Mouse (Mus musculus): Measurements from ENCODE around the gene Zfp316. TPM values are rescaled to one million over a fixed set of nuclear protein-coding genes. Genes with fewer than 3 reads are reported as not detected.

Zfp316 gene
- total RNA-seq, 2 experiments from 2014 or later, result 5.0 to 6.3 TPM

DNA sequence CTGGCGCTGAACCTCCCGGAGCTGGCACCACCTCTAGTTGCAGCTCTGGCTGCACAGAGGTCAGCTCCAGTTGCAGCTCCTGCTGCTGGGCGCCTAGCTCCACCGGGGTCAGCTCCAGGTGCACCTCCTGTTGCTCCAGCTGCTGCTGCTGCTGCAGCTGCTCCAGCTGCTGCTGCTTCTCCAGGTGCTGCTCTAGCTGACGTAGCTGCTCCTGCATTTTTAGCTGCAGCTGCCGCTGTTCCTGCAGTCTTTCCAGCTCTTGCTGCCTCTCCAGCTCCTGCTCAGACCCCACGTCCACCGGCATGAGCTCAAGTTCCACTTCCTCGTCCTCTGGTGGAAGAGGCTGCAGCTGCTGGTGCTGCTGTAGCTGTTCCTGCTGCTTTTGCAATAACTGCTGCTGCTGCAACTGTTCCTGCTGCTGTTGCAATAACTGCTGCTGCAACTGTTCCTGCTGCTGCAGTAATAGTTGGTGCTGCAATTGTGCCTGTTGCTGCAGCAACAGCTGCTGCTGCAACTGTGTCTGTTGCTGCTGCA lies 18.6 kb upstream of the Zfp316 start:
- intact Hi-C loops (cut with DNase I), result no loop called here
- no peak for DNase-seq

DNA sequence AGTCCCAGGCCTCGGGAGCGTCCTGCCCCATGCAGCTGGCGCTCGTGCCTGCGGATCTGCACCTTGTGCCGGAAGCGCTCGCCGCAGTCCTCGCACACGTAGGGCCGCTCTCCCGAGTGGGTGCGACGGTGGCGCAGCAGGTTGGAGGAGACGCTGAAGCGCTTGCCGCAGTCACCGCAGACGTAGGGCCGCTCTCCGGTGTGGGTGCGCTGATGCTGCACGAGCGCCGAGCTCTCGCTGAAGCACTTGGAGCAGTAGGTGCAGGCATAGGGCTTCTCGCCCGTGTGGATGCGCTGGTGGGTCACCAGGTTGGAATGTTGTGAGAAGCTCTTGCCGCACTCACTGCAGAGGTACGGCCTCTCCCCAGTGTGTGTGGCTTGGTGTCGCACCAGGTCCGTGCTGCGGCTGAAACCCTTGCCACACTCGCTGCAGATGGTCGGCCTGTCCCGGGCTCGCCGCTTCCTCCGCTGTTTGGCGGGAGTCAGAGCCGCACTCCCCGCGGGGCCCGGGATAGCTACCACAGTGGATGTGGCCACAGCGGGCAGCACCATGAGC lies 18.0 kb upstream of the Zfp316 start:
- intact Hi-C loops (cut with DNase I), result no loop called here
- DNase-seq, result no peak

DNA sequence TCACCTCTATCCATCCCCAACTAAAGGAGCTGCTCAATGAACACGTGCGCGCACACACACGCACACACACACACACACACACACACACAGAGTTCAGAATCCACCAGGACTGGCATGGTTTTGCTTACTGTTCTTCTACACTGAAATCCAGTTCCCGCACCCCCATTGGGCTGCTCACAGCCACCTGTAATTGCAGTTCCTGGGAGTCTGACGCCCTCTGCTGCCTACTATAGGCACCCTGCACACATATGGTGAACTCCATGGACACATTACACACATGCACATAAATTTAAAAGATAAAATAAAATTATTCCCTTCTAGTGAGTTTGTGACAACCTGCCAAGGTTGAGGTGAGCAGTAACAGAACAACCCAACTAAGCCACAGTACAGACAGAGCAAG lies 14.9 kb upstream of the Zfp316 start:
- intact Hi-C loops (cut with DNase I), result no loop called here
- DNase-seq, result no peak

DNA sequence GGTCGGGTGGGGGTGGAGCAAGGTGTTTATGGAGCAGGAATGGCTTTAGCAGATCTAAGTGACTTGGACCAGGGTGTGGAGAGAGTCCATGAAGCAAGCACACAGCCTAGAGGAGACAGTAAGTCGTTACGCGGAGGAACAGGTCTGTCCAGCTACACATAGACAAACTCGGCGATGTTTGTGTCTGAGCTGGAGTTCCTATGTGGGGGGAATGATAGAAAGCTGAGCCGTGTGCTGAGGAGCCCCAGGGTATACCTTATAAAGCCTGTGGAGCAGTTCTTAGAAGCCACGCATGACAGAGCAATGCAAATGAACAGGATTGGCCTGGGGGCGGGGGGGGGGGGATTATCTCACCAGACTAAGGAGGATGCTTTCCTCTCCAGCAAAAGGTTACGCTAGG lies 9.4 kb upstream of the Zfp316 start:
- no peak for DNase-seq
- intact Hi-C loops (cut with DNase I), result no loop called here

DNA sequence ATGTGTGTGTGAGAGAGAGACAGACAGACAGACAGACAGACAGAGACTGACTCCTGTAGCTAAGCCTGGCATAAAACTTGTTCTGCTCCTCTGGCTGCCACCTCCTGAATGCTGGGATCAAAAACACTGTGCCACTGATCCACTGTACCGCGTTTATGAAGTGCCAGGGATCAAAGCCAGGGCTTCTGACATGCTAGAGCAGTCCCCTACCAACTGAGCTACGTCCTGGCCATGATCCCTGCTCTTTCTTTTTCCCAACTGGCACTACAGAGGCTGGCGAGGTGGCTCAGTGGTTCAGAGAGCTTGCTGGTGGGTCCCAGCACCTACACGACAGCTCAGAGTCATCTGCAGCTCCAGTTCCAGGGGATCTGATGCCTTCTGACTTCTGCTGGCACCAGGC lies 5.9 kb upstream of the Zfp316 start:
- intact Hi-C loops (cut with DNase I), result no loop called here
- DNase-seq, result no peak

DNA sequence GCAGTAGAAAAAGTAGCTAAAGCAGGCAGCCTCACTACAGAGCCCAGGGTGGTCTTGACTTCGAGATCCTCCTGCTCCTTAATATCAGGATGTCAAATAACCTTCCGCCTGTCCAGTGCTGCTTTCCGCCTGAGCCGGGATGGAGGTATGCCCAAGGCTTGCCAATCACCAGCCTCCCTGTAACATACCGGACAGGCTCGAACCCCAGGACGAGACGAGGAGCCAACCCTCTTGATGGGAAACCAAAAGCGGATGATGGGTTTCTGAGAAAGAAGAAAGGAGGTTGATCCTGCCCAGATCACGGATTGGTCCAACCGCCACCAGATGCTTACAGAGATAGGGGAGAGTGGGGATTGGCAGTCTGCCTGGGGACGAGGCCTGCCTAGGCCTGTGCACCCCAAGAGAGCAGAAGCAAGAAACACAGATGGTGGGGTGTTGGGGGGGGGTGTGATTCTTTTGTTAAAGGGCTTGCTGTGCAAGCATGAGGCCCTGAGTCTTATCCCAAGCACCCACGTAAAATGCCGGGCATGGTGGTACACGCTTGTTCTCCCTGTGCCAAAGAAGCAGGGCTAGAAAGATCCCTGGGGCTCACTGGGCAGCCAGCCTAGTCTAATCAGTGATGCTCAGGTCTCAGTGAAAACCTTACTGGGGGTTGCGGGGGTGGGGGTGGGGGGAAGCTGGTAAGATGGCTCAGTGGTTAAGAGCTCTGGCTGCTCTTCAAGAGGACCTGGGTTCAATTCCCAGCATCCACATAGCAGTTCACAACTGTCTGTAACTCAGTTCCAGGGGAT lies 2.9 kb upstream of the Zfp316 start:
- intact Hi-C loops (cut with DNase I), result no loop called here
- DNase-seq, result no peak

DNA sequence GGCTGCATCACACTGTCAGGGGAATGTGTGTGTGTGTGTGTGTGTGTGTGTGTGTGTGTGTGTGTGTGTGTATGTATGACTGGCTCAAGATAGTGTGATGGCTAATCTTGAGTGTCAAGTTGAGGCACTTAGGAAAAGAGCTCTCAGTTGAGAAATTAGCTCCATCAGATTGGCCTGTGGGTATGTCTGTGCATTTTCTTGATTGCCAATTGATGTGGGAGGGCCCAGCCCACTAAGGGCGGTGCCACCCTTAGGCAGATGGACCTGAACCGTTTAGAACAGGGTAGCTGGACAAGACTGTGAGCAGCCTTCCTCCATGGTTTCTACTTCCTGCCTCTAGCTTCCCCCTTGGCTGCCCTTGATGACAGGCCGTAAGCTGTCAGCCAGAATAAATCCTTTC lies 2.3 kb upstream of the Zfp316 start:
- no peak for DNase-seq
- intact Hi-C loops (cut with DNase I), result no loop called here

DNA sequence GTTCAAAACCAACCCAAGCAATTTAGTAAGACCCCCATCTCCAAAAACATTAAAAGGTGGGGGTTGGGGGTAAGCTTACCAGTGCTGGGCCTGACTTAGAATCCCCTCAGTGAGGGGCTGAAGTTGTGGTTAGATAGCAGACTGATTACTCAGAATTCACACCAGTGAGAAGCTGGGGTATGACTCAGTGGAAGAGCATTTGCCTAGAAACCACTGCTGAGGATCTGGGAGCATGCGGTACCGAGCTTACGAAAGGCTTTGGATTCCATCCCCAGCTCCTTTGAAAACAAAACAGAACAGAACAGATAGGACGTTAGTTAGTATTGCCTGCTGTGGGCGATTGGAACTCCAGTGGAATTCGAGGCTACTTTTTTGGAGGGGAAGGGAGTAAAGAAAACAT lies 1.8 kb upstream of the Zfp316 start:
- DNase-seq, result no peak
- intact Hi-C loops (cut with DNase I), result no loop called here

DNA sequence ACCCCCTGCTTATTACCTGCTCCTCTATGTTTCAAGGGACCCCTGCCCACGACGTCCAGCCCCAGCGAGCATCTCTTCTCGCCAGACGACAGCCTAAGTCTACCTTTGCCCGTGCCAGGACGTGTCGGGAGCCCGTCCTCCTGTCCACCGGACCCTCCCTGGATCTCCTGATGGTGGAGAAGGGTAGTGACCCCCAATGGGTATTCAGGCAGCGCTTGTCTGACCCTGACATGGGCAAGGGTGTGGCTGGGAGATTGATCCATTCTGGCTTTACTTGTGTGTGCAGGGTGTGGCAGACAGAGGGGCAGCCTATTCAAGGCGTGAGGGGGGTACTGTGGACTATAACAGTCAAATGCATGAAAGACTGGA lies 313 bp upstream of the Zfp316 start:
- DNase-seq, result no peak
- intact Hi-C loops (cut with DNase I), result no loop called here

DNA sequence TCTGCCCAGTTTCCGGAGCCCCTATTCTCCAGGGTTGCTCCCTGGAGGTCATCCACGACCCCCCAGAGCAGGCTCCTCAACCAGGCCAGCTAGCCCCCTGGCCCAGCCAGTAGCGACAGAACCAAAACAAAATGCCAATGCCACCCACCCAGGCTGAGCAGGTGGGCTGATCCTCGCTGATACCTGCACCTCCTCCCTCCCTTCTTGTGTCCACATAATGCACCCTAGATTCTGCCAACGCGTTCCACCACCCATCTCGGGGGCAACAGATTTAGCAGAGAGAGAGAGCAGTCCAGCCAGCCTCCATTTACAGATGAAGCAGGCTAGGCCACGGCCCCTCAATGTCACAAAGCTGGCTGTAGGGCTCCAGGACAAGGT lies 848 bp downstream of the Zfp316 start:
- no peak for DNase-seq
- intact Hi-C loops (cut with DNase I), result no loop called here

DNA sequence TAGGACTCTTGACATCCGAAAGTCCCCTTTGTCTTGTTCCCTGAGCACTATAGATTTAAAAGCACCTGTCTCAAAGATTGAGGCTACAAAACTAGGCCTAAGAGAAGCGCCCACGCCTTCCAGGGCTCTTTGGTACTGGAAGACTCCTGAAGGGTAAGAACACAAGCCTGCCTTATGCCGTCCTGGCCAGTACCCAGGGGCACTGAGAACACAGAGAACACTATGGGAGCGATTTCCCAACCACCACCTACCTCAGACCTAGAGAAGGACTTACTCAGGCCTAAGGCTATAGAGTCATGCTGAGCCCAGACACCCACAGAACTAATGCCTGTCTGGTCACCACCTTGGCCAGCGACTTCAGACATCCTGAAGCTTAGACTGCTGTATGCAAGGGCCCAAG lies 3.0 kb downstream of the Zfp316 start:
- DNase-seq, result no peak

DNA sequence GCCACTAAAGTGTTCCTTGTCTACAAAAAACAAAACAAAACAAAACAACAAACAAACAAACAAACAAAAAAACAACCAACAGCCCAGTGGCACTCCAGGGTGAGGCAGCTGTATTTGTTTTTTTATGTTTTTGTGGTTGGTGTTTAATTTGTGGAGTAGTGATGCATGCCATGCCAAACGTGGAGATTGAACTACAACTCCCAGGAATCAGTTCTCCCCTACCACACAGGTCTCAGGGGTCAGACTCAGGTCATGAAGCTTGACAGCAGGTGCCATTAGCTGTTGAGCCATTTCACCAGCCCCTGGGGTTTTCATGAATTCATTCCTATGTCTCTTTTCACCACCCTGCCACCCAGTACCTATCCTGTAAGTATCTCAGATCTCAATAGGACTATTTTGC lies 4.4 kb downstream of the Zfp316 start:
- intact Hi-C loops (cut with DNase I), result no loop called here
- DNase-seq, result no peak

More for the DNA sequence above, 3.0 kb downstream of the Zfp316 start:
- intact Hi-C loops (cut with DNase I), result no loop called here

DNA sequence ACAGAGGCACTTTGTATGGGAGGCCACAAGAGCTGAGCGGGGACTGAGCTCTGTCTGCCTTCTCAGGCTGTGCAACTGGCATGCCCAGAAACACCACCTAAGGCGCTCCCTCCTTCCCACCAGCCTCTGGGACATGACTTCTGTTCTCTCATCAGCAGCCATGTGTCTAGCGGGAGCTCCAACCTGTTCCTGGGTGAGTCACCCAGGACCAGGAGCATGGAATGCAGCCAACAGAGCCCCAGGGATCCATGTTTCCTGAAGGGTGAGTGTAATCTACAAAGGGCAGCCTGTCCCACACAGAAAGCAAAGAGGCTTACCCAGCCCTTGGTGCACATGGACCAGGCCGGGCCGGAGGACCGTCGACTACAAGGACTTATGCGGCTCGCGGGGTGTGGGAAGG lies 5.1 kb downstream of the Zfp316 start:
- DNase-seq, result no peak
- intact Hi-C loops (cut with DNase I), result no loop called here

DNA sequence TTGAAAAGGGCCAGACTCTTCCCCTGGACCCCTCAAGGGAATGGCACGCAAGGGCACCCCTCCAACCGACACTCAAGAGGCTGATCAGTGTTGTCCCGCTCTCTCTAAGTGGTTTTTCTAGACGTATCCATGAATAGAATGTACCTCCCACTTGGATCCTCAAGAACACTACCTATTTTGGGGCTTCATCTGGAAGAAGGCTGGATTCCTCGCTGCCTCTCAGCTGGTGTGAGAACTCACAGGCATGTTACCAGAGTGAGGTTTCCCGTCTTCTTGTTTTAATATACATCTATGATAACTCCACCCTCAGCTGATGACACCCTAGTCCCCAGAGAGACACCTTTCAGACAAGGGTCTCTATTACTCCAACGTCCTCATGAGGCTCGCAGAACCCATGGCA lies 8.2 kb downstream of the Zfp316 start:
- intact Hi-C loops (cut with DNase I), result no loop called here

DNA sequence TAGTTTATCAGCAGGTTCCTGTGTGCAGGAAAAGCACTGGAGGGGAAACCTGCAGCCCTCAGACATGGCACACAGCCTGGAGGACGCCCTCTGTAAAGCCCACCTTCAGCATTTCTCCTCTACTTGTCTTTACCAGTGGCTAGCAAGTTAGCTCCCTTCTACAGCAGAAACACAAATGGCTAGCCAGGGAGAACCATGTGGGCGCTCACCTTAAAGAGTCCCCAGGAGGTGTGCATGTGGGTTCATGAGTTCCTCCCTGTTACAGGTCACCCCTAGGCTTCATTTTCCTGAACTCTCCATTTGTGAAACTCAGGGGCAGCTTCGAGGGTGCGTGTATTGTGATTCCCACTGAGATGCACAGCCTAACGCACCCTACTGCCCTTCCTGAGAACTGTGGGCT lies 14.0 kb downstream of the Zfp316 start:
- DNase-seq, result no peak
- intact Hi-C loops (cut with DNase I), result no loop called here

More for the DNA sequence above, 8.2 kb downstream of the Zfp316 start:
- DNase-seq, result no peak

DNA sequence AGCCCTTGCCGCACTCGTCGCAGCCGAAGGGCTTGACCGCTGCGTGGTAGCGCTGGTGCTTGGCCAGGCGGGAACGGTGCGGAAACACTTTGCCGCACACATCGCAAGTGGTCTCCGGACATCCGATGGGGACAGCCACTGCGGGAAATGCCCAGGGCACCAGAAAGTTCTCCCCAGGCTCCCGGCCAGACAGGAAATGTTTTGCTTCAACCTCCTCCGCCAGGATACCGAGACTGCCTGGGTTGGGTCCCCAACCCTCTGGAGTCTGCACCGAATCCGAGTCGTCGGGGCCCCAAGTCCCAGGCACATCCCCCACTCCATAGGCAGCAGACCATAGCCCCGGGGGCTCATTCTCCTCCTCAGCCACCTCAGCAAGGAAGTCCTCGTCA lies 14.7 kb downstream of the Zfp316 start:
- intact Hi-C loops (cut with DNase I), result no loop called here
- no peak for DNase-seq

DNA sequence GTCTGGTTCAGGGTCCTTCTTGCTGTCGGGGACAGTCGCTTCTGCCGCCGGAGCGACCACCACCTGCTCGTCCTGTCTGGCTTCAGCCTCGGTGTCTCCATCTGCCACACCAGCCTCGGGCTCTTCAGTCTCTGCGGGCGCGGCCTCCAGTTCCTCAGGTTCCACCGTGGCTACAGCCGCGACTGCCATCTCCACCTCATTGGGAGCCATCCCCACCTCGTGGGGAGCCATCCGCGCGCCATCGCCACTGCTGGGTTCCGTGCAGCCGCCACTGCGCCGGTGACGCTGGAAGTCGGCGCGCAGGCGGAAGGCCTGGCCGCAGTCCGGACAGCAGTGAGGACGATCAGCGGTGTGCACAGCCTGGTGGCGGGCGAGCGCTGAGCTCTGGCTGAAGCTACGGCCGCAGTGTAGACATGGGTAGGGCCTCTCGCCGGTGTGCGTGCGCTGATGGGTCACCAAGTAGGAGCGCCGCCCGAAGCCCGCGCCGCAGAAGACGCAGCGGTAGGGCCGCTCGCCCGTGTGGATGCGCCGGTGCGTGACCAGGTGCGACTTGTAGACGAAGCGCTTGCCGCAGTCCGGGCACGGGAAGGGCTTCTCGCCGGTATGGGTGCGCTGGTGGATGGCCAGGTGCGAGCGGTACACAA lies 15.2 kb downstream of the Zfp316 start:
- intact Hi-C loops (cut with DNase I), result no loop called here
- no peak for DNase-seq

DNA sequence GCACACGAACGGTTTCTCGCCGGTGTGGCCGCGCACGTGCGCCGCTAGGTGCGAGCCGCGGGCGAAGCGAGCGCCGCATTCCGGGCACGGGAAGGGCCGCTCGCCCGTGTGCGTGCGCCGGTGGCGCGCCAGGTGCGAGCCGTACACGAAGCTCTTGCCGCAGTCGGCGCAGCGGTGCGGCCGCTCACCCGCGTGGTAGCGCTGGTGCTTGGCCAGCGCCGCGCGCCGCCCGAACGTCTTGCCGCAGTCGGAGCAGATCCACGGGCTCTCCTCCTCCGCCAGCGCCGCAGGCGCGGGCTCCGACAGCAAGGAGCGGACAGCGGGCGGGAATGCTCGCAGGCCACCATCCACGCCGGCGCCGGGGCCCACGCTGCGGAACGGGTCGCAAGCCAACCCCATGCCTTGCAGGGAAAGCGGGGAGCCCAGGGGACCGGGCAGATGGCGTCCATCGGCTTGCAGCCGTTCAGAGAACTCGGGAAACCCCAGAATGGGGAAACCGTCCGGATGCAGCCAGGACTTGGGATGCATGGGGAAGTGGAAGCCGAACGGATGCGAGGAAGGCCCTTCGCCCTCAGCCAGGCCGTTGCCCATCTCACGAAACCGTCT lies 15.8 kb downstream of the Zfp316 start:
- DNase-seq, result no peak
- intact Hi-C loops (cut with DNase I), result no loop called here

DNA sequence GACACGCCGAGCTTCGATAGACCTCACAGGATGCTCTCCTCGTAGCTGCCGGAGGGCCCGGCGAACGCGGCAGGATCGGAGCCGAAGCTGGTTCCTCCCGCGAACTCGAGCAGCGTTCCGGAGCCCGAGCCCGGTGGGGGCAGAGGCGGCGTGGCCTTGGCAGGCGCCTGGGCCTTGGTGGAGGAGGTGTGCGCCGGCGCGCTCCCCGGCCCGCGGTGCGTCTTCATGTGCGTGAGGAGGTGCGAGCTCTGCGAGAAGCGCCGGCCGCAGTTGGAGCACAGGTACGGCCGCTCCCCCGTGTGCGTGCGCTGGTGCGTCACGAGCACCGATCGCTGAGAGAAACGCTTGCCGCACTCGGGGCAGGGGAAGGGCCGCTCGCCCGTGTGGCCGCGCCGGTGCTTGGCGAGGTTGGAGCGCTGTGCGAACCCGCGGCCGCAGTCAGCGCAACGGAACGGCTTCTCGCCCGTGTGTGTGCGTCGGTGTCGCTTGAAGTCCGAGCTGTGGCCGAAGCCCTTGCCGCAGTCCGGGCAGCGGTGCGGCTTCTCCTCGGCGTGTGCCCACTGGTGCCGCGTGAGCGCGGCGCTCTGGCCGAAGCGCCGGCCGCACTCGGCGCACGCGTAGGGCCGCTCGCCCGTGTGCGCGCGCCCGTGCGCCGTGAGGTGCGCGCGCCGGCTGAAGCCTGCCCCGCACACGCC lies 16.5 kb downstream of the Zfp316 start:
- intact Hi-C loops (cut with DNase I), result no loop called here
- DNase-seq, result peak in 1 of 2 experiments; percentile 15

DNA sequence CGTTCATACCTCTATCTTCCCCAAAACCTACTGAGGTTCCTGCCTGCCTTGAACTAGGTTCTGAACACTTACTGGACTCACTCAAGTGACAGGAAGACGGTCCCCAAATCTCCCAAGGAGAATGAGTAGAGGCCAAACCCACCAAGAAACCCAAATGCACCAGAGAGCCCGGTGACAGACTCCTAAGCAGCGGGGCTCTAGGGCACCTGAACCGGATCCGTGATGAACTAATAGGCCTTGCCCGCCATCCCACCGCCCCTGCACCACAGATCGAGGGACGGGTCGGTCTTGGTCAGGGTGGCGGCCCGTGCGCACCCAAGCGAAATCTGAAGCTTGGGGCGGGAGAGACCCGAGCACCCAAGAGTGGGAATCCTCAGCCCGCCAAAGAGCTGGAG lies 17.0 kb downstream of the Zfp316 start:
- intact Hi-C loops (cut with DNase I), result no loop called here
- no peak for DNase-seq

DNA sequence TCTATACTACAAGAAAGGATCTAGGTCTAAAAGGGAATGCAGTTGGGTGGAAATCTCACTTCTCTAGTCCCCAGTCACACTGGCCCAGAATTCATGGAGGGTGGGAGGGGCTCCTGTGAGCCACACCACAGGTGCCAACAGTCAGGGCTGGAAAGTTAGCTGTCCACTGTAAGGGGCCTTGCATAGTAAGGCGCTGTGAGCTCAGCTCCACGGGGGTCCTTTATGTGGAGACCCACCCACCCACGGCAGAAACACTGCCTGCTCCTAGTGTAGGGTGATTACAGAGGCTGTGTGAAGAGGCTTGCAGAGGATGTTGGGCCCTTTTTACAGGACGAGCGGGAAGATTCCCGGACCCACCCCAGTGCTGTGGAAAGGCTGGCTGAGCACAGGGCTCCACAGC lies 17.8 kb downstream of the Zfp316 start:
- no peak for DNase-seq
- intact Hi-C loops (cut with DNase I), result no loop called here

All from heart, postnatal 10 days (tissue).